Mouse (Mus musculus): ENCODE measurements around the gene Rin2. TPM values are rescaled to one million over a fixed set of nuclear protein-coding genes. Genes with fewer than 3 reads are reported as not detected.
"Not testable (repeated sequence)": the region's sequence is repeated elsewhere in the genome, so short reads cannot be mapped to it uniquely, and the experiment has no call there.

Rin2 gene
- polyA plus RNA-seq, 1 experiment, result 12.3 TPM

DNA sequence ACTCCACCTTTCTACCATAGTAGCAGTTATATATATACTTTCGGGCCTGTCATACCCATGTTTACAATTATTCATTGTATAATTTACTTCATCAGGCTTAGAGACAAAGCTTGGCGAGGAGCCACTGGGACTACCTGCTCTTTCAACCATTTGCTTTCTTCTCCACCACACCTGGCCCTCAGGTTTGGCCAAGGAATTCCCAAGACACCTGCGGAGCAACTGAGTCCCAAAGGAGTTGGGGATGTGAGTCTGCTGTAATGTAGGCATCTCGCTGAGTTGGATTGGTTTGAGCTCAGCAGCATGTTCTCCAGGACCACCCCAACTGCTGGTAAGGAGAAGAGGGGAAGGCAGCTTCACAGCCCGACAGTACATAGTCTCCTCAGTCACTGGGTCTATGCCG is 226.8 kb downstream of the Rin2 start, which contains the start of gene Naa20:
Gene Naa20, plus strand, starts transcription at position 239 of the 400 bp plus-strand sequence.
- Histone ChIP-seq H3K27ac (ENCODE audit: insufficient read depth, low read length) (no peak within 1 kb of the TSS), H3K4me1 (ENCODE audit: control insufficient read depth, insufficient read depth, low read length) (peaks cover 14% of the 10 kb centered on the region; the same call in 1 of the 2 replicates), H3K27me3 (ENCODE audit: control insufficient read depth, insufficient read depth, low read length) (no peaks in the 10 kb centered on the region), H3K4me3 (replicated peaks; ENCODE audit: insufficient read depth, low read depth, low read length) (peak within 1 kb of the TSS; percentile 89)
- TF ChIP-seq POLR2A (IDR thresholded peaks at IDR 0.05; ENCODE audit: borderline replicate concordance, insufficient read depth, low read length) (no peak), CTCF (IDR thresholded peaks at IDR 0.05; ENCODE audit: borderline replicate concordance, insufficient read depth, low read depth, low read length) (no peak)
- WGBS, result 93% methylated on average over 6 of the region's 6 CpGs
- no peak for DNase-seq

DNA sequence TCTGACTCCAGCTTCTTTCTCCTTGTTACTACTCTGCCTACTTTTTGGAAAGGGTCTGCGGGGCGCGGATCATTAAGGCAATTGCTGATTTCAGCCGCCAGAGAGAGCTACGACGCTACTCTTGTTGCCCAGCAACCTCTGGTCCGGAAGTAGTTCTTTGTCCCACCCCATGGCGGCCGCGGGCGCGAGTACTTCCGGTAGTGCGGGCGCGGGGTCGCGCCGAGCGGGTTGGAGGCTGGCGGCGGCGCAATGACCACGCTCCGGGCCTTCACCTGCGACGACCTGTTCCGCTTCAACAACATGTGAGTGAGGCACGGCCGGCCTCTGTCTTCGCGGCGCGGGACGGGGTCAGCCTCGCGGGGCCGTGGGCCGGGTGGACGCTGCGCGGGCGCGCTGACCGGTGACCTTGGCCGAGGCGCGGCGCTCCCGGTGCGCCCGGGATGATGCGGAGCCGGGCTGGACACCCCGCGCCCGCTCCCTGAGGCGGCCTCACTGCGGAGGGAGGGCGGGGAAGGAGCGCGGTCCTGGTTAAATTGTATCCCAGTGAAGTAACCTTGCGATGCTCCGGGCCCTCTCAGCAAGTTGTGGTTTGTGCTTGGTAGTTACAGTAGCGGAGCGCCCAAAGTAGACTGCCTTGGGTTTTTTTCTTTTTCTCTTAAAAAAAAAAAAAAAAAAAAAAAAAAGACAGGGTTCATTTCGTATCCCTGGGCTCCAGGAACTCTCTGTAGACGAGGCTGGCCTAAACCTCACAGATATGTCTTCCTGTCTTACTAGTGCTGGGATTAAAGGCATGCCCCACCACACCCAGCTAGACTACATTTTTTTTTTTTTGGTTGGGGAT is 228.3 kb downstream of the Rin2 start:
- Histone ChIP-seq H3K27me3 (ENCODE audit: control insufficient read depth, insufficient read depth, low read length) (no peaks in the 10 kb centered on the region), H3K4me1 (ENCODE audit: control insufficient read depth, insufficient read depth, low read length) (peaks cover 14% of the 10 kb centered on the region; the same call in 1 of the 2 replicates), H3K27ac (ENCODE audit: insufficient read depth, low read length) (peak overlapping the region; percentile 94), H3K4me3 (replicated peaks; ENCODE audit: insufficient read depth, low read depth, low read length) (peak overlapping the region; percentile 89)
- TF ChIP-seq POLR2A (IDR thresholded peaks at IDR 0.05; ENCODE audit: borderline replicate concordance, insufficient read depth, low read length), result peak; percentile 69
- TF ChIP-seq CTCF (IDR thresholded peaks at IDR 0.05; ENCODE audit: borderline replicate concordance, insufficient read depth, low read depth, low read length), result peak; percentile 60; the same call in 1 of the 2 replicates
- DNase-seq, result peak; percentile 91 to 93
- under 1% methylated on average over 68 of the region's 68 CpGs for WGBS

DNA sequence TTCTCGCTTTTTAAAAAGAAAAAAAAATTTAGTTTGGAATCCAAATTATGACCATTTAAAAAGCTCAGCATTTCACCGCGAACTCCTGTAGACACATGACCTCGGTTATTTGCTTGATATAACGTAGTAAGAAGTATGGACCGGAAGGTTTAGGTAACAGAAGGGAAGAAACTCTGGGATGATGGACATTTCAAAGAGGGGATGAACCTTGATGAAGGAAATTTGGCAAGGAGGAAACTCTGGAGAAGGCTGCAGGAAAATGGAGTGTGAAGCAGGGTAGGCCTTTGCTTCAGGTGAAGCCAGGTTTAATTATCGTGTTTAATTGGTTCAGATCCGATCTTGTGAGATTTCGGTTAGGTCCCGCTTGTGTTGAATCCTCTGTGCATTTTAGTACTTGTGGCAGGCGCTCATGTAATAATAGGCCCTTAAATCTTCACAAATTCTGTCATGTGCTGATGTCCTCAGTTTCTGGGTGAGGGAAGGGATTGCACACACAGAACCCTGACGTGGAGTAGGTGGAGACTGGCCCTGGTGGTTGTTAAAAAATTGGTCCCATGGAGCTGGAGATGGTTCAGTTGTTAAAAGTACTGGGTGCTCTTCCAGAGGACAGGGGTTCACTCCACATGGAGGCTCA is 229.1 kb downstream of the Rin2 start:
- H3K27me3 ChIP-seq (ENCODE audit: control insufficient read depth, insufficient read depth, low read length), result no peaks in the 10 kb centered on the region
- no peak for DNase-seq
- peak overlapping the region; percentile 89 for H3K4me3 ChIP-seq (replicated peaks; ENCODE audit: insufficient read depth, low read depth, low read length)
- H3K4me1 ChIP-seq (ENCODE audit: control insufficient read depth, insufficient read depth, low read length), result peaks cover 10% of the 10 kb centered on the region; the same call in 1 of the 2 replicates
- TF ChIP-seq CTCF (IDR thresholded peaks at IDR 0.05; ENCODE audit: borderline replicate concordance, insufficient read depth, low read depth, low read length) (no peak), POLR2A (IDR thresholded peaks at IDR 0.05; ENCODE audit: borderline replicate concordance, insufficient read depth, low read length) (no peak)
- H3K27ac ChIP-seq (ENCODE audit: insufficient read depth, low read length), result no peak overlapping the region
- 25% methylated on average over 12 of the region's 12 CpGs for WGBS

DNA sequence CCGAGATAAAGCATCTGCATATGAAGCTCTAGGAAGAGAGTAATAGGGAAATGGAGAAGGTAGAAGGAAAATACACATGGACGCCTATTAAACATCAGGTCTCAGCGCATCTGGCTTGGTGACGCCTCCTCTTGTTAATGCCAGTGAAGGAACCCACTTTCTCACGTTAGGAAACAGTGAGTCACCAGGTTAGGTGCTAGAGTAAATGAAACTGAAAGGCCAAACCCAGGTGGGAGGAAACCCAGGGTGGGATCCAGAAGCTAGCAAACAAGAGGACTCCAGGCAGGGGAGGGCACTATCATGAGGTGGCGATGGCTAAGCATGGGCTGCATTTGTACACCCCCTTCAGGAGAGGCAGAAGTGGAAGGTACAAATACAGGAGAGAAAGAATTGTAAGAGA is 230.1 kb downstream of the Rin2 start:
- Histone ChIP-seq H3K27ac (ENCODE audit: insufficient read depth, low read length) (no peak overlapping the region), H3K4me3 (replicated peaks; ENCODE audit: insufficient read depth, low read depth, low read length) (no peak overlapping the region), H3K27me3 (ENCODE audit: control insufficient read depth, insufficient read depth, low read length) (no peaks in the 10 kb centered on the region), H3K4me1 (ENCODE audit: control insufficient read depth, insufficient read depth, low read length) (peaks cover 10% of the 10 kb centered on the region; the same call in 1 of the 2 replicates)
- 70% methylated on average over 6 of the region's 6 CpGs for WGBS
- no peak for TF ChIP-seq CTCF (IDR thresholded peaks at IDR 0.05; ENCODE audit: borderline replicate concordance, insufficient read depth, low read depth, low read length)
- no peak for TF ChIP-seq POLR2A (IDR thresholded peaks at IDR 0.05; ENCODE audit: borderline replicate concordance, insufficient read depth, low read length)
- DNase-seq, result no peak

DNA sequence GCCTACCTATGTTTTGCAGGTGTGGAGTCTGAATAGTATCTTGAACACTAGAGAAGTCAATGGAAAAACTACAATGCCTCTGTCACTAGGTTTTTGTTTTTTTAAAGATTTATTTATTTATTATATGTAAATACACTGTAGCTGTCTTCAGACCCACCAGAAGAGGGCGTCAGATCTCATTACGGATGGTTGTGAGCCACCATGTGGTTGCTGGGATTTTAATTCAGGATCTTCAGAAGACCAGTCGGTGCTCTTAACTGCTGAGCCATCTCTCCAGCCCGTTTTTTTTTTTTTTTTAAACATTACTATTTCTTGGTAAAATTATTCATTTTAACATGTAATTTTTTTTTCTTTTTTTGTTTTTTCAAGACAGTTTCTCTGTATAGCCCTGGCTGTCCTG is 230.9 kb downstream of the Rin2 start:
- not testable (repeated sequence) for H3K27me3 ChIP-seq (ENCODE audit: control insufficient read depth, insufficient read depth, low read length); H3K4me3 ChIP-seq (replicated peaks; ENCODE audit: insufficient read depth, low read depth, low read length); DNase-seq; H3K27ac ChIP-seq (ENCODE audit: insufficient read depth, low read length); H3K4me1 ChIP-seq (ENCODE audit: control insufficient read depth, insufficient read depth, low read length)
- 25% methylated on average over 4 of the region's 4 CpGs for WGBS

DNA sequence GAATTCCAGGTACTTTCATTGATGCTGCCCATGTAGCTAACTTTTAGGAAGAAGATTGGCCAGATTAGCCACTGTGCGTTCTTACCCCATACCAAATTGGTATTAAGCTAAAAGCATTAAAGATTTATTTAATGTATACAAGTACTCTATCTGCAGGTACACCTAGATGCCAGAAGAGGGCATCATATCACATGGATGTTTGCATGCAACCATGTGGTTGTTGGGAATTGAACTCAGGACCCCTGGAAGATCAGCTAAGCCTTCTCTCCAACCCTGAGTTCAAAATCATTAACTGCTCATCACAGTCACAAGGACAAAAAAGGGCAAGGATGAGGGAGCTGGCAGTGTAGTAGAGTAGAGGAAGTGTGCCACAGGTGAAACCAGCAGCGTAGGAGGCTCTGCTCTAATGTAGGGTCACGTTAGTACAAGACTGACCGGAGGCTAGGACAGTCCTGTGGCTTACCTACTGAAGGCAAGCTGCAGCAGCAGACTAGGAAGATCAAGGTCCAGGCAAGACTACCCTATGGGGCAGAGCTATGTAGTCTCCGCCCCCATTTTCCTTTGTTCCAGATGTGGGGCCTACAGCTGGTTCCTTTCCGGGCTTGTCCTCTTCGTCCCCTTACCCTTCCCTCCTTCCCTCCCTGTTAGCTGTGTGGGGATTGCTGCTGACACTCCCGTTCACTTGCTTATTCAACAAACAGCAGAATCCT is 246.1 kb downstream of the Rin2 start:
- WGBS, result 90% methylated on average over 8 of the region's 8 CpGs
- Histone ChIP-seq H3K27me3 (ENCODE audit: control insufficient read depth, insufficient read depth, low read length) (no peaks in the 10 kb centered on the region), H3K4me3 (replicated peaks; ENCODE audit: insufficient read depth, low read depth, low read length) (no peak overlapping the region), H3K4me1 (ENCODE audit: control insufficient read depth, insufficient read depth, low read length) (no peaks in the 10 kb centered on the region), H3K27ac (ENCODE audit: insufficient read depth, low read length) (no peak overlapping the region)
- no peak for TF ChIP-seq CTCF (IDR thresholded peaks at IDR 0.05; ENCODE audit: borderline replicate concordance, insufficient read depth, low read depth, low read length)
- no peak for TF ChIP-seq POLR2A (IDR thresholded peaks at IDR 0.05; ENCODE audit: borderline replicate concordance, insufficient read depth, low read length)
- DNase-seq, result no peak

DNA sequence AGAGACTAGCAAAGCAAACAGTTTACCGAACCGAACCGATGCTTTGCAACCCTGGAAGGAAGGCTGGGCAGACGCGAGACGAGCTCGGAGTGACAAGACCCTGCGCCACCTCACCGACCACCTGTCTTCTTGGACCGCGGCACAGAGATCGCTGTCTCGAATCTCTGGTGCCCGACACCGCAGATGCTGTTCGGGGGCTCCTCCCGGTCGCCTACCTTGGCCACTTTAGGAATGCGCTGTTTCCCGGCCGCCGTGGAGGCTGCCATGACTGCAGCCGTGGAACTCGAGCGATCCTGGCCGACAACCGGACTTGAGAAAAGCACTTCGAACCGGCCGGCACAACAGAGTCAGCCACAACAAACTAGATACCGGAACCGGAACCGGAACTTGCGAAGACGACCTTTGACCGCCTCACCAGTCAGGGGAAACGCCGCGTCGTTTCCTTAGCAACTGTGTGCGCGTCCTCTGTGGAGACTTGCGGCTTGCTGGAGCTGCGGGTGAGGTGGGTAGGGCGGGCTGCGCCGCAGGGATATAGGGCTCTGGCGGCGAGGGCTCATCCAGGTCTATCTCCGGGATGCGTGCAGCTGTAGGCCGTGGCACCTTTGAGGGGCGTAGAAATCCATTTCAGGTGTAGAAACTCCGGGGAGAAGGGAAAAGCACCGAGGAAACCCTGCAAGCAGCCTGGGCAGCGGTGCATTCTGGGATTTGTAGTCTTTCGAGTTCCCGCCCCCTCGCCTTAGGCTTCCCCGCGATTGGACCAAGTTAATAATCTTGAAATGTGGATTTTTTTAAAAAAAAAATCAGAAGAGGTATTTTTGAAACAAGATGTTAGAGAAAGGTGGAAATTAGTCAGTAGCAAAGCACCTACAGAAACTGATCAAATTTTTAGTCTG is 259.6 kb downstream of the Rin2 start, which contains the start of the genes Cfap61 and Crnkl1:
Gene Cfap61, plus strand, starts transcription at position 446 of the 893 bp plus-strand sequence.
Gene Crnkl1, minus strand, starts transcription at position 676 of the 893 bp plus-strand sequence.
- TF ChIP-seq CTCF (IDR thresholded peaks at IDR 0.05; ENCODE audit: borderline replicate concordance, insufficient read depth, low read depth, low read length) (no peak), POLR2A (IDR thresholded peaks at IDR 0.05; ENCODE audit: borderline replicate concordance, insufficient read depth, low read length) (peak; percentile 78; the same call in 1 of the 2 replicates)
- no peak within 1 kb of the TSS for H3K27ac ChIP-seq (ENCODE audit: insufficient read depth, low read length)
- H3K27me3 ChIP-seq (ENCODE audit: control insufficient read depth, insufficient read depth, low read length), result no peaks in the 10 kb centered on the region
- under 1% methylated on average over 61 of the region's 61 CpGs for whole genome bisulfite sequencing
- DNase-seq, result peak; percentile 94 to 96
- no peaks in the 10 kb centered on the region; the same call in 1 of the 2 replicates for H3K4me1 ChIP-seq (ENCODE audit: control insufficient read depth, insufficient read depth, low read length)
- H3K4me3 ChIP-seq (replicated peaks; ENCODE audit: insufficient read depth, low read depth, low read length), result peak within 1 kb of the TSS; percentile 95
